Mouse (Mus musculus): ENCODE data around the gene Camk2d. TPM values are rescaled to one million over a fixed set of nuclear protein-coding genes. Genes with fewer than 3 reads are reported as not detected.

Gene Camk2d
- total RNA-seq, 1 experiment from 2014 or later: 170 TPM

GRCm38 (mm10) chr3:126609795-126610451 lies 13.8 kb downstream of the Camk2d start:
- peak; percentile 23; the same call in 1 of the 2 replicates for ATAC-seq (replicated peaks; ENCODE audit: insufficient number of reproducible peaks, low FRiP score, low TSS enrichment, poor library complexity, severe bottlenecking)

GRCm38 (mm10) chr3:126611624-126612023 lies 15.5 kb downstream of the Camk2d start:
- no peak for ATAC-seq (replicated peaks; ENCODE audit: insufficient number of reproducible peaks, low FRiP score, low TSS enrichment, poor library complexity, severe bottlenecking)

- peak; percentile 40 for ATAC-seq (replicated peaks; ENCODE audit: insufficient number of reproducible peaks, low FRiP score, low TSS enrichment, poor library complexity, severe bottlenecking)
Observed at GRCm38 (mm10) chr3:126612748-126613509, 16.8 kb downstream of the Camk2d start.

DNA sequence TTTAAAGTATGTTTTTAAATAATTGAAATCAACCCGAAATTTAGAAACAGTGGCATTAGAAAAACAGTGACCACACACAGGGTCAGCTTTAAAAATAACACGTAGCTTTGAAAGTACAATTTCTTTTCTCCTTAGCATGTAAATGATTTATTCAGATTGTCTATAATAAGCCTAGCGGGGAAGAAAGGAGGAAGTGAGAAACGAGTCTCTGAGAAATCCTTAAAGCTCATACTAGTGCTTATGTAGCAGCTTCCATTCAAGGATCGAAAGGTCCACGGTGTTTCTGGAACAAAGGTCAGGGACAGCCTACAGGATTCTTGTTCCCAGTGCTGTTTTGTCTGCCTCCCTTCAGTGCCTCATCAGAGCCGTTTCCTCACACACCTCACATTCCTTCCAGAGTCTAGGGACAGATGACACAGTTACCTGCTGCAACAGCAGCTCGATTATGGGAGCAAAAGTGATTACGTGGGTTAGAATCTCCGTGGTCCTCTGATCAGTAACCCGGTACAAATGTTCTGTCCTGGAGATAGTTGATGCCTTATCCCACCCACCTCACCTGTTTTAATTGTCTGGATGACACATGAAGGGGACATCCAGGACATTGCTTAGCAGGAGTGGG lies 17.5 kb downstream of the Camk2d start:
- ATAC-seq (replicated peaks; ENCODE audit: insufficient number of reproducible peaks, low FRiP score, low TSS enrichment, poor library complexity, severe bottlenecking): no peak

GRCm38 (mm10) chr3:126615306-126615705 lies 19.2 kb downstream of the Camk2d start:
- no peak for ATAC-seq (replicated peaks; ENCODE audit: insufficient number of reproducible peaks, low FRiP score, low TSS enrichment, poor library complexity, severe bottlenecking)

- ATAC-seq (replicated peaks; ENCODE audit: insufficient number of reproducible peaks, low FRiP score, low TSS enrichment, poor library complexity, severe bottlenecking): no peak
Observed at GRCm38 (mm10) chr3:126620152-126620551, 24.1 kb downstream of the Camk2d start.

DNA sequence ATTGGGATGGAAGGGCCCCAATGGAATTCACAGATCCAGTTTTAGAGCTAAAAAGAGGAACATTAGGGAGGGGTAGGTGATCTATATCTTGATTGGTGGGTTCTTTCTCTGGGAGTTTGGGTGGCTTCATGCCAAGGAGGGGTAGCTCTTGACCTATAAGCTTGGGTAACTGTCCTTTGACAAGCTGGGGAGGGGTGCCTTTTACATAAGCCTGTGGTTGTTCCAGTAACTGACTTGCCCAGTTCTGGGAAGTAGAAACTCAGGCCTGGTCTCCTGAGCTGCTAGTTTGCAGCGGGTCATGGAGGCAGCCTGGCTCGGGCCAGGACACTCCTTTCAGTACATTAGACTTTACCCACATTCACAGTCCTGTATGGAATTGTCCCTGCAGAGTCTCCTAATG lies 26.4 kb downstream of the Camk2d start:
- no peak for ATAC-seq (replicated peaks; ENCODE audit: insufficient number of reproducible peaks, low FRiP score, low TSS enrichment, poor library complexity, severe bottlenecking)

GRCm38 (mm10) chr3:126624994-126625763 lies 29.1 kb downstream of the Camk2d start:
- ATAC-seq (replicated peaks; ENCODE audit: insufficient number of reproducible peaks, low FRiP score, low TSS enrichment, poor library complexity, severe bottlenecking): peak; percentile 21

DNA sequence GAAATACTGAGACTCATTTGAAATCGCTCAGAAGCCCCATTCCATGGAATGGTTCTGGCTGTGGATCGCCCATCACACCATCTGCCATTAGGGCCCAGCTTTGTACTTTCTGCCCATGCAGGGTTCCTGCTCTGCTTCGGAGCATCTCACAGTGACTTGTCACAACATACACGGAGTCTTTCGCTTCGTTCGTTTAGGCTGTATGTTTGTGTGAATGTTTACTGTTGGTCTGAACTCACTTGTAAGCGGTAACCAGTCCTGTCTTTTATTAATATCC lies 29.6 kb downstream of the Camk2d start:
- ATAC-seq (replicated peaks; ENCODE audit: insufficient number of reproducible peaks, low FRiP score, low TSS enrichment, poor library complexity, severe bottlenecking): no peak

DNA sequence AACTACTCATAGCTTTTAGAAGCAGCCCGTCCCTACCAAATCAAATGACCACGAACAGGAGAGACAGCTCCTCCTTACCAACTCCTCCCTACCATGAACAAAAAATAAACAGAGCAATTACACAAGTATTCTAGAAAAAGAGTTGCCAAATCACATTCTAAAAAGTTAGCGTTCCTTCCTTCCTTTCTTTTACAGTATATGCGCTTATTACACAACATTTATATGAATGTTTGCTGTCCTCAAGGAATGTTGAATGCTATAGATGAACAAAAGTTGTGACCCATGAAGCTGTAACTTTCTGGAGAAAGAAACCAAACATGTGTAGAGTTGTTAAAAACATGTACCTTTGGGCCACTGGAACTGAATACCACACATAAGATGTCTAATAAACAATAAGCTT lies 31.9 kb downstream of the Camk2d start:
- ATAC-seq (replicated peaks; ENCODE audit: insufficient number of reproducible peaks, low FRiP score, low TSS enrichment, poor library complexity, severe bottlenecking): no peak

DNA sequence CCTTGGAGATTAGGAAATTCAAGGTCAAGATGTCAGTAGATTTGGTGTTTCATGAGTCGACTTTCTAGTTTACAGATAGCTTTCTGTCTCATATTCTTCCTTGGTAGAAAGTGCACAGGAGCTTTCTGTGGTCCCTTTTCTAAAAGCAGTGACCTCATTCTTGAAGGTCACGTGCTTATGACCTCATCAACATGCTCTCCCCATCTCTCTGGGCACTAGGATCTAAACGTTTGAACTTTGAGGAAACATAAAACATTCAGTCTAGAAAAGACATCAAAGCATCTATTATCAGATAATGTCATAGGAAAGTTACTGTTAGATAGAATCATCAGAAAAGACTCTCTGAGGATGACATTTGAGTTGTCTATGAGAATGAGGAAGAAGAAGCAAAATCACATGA lies 32.3 kb downstream of the Camk2d start:
- no peak for ATAC-seq (replicated peaks; ENCODE audit: insufficient number of reproducible peaks, low FRiP score, low TSS enrichment, poor library complexity, severe bottlenecking)

- ATAC-seq (replicated peaks; ENCODE audit: insufficient number of reproducible peaks, low FRiP score, low TSS enrichment, poor library complexity, severe bottlenecking): no peak
Observed at GRCm38 (mm10) chr3:126629040-126629439, 32.9 kb downstream of the Camk2d start.

DNA sequence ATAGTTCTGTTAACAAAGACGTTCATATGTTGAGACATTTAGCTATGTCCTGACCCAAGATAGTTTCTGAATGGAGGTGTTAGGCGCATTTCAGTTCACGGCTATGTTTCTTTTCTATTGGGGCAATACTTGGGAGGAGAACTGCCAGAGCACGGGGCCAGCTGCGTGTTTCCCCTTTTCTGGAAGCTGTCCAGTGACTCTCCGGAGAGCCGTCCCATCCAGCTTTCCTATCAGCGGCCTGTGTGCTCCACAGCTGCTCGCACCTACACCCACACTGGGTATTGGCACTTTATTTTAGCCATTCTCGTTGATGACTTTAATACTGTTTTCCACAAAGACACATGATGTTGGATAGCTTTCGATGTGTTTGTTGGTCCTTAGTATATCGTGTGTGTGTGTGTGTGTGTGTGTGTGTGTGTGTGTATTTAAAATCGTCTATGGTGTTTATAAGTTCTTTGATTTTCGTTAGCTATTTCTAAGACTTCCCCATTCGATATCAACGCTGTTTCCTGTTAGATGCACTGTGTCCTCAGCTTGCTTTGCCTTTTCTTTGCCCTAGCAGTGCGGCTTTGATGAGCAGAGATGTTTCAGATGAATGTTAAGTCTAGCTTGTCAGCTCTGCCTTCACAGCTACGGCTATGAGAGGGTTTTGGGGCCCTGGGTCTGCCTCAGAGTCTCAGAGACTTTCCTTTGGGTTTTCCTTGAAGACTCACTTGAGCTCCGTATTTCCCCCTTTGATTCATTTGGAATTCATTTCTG lies 34.2 kb downstream of the Camk2d start:
- ATAC-seq (replicated peaks; ENCODE audit: insufficient number of reproducible peaks, low FRiP score, low TSS enrichment, poor library complexity, severe bottlenecking): 0 out of 2 replicates have a peak, but pooled peaks have one; percentile 37

DNA sequence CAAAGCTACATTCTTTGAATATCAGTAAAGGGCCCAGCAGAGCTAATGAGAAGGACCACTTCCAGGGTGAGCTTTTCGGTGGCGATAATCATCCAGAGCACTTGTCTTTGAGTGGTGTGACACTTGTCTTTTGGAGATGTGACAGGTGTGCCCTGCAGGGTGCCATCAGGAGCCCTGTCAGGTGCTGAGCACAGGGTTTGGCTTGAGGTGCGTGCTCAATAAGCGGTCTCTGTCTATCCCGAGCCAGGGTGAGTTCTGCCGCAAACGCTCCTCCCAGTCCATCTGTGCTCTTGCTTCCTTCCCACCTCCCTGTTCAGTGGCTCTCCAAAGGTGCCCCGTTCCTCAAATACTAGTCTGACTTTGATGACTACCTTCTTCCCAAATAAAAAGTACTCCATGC lies 35.5 kb downstream of the Camk2d start:
- no peak for ATAC-seq (replicated peaks; ENCODE audit: insufficient number of reproducible peaks, low FRiP score, low TSS enrichment, poor library complexity, severe bottlenecking)

GRCm38 (mm10) chr3:126632580-126632979 lies 36.5 kb downstream of the Camk2d start:
- ATAC-seq (replicated peaks; ENCODE audit: insufficient number of reproducible peaks, low FRiP score, low TSS enrichment, poor library complexity, severe bottlenecking): no peak

- ATAC-seq (replicated peaks; ENCODE audit: insufficient number of reproducible peaks, low FRiP score, low TSS enrichment, poor library complexity, severe bottlenecking): no peak
Observed at GRCm38 (mm10) chr3:126634171-126634570, 38.1 kb downstream of the Camk2d start.

GRCm38 (mm10) chr3:126638259-126638658 lies 42.2 kb downstream of the Camk2d start:
- no peak for ATAC-seq (replicated peaks; ENCODE audit: insufficient number of reproducible peaks, low FRiP score, low TSS enrichment, poor library complexity, severe bottlenecking)

- no peak for ATAC-seq (replicated peaks; ENCODE audit: insufficient number of reproducible peaks, low FRiP score, low TSS enrichment, poor library complexity, severe bottlenecking)
Observed at GRCm38 (mm10) chr3:126639098-126639513, 43.0 kb downstream of the Camk2d start.

Data from monocyte, adult 5-6 weeks (primary cell).